Mouse (Mus musculus): ENCODE data around the gene Zfp950. TPM values are rescaled to one million over a fixed set of nuclear protein-coding genes. Genes with fewer than 3 reads are reported as not detected.

Zfp950 gene
- polyA plus RNA-seq, 1 experiment, result 4.1 TPM

- Histone ChIP-seq H3K27me3 (ENCODE audit: control insufficient read depth, insufficient read depth, insufficient read length) (no peaks in the 10 kb centered on the region), H3K36me3 (ENCODE audit: control insufficient read depth, insufficient read depth) (no peaks in the 10 kb centered on the region), H3K4me3 (no peak overlapping the region), H3ac (ENCODE audit: control insufficient read depth, insufficient read length) (no peak overlapping the region), H3K79me2 (ENCODE audit: control insufficient read depth, insufficient read depth) (no peaks in the 10 kb centered on the region), H3K4me2 (ENCODE audit: low read depth) (no peak overlapping the region)
- TF ChIP-seq E2F4 (IDR thresholded peaks at IDR 0.05; ENCODE audit: insufficient read depth) (no peak), TCF12 (IDR thresholded peaks at IDR 0.05; ENCODE audit: insufficient read depth, poor library complexity, severe bottlenecking) (no peak), MYOD1 (IDR thresholded peaks at IDR 0.05; ENCODE audit: control insufficient read depth in 1 of 3, insufficient read length in 2 of 3, low read depth in 2 of 3) (no peak), MAX (IDR thresholded peaks at IDR 0.05; ENCODE audit: low read depth) (no peak), POLR2A (IDR thresholded peaks at IDR 0.05; ENCODE audit: insufficient read length, low read depth) (no peak)
These were observed 88.6 kb downstream of the Zfp950 start for GRCm38 (mm10) chr19:61052008-61052407.

GRCm38 (mm10) chr19:61051151-61051550 is 89.5 kb downstream of the Zfp950 start:
- Histone ChIP-seq H3K4me3 (no peak overlapping the region), H3K4me2 (ENCODE audit: low read depth) (no peak overlapping the region), H3K36me3 (ENCODE audit: control insufficient read depth, insufficient read depth) (no peaks in the 10 kb centered on the region), H3K79me2 (ENCODE audit: control insufficient read depth, insufficient read depth) (no peaks in the 10 kb centered on the region), H3K27me3 (ENCODE audit: control insufficient read depth, insufficient read depth, insufficient read length) (no peaks in the 10 kb centered on the region), H3ac (ENCODE audit: control insufficient read depth, insufficient read length) (no peak overlapping the region)
- TF ChIP-seq SRF (IDR thresholded peaks at IDR 0.05; ENCODE audit: control insufficient read depth, insufficient read length, low read depth) (no peak), MAX (IDR thresholded peaks at IDR 0.05; ENCODE audit: low read depth) (no peak), POLR2AphosphoS2 (IDR thresholded peaks at IDR 0.05; ENCODE audit: insufficient read length, low read depth) (no peak), TCF12 (IDR thresholded peaks at IDR 0.05; ENCODE audit: insufficient read depth, poor library complexity, severe bottlenecking) (no peak), E2F4 (IDR thresholded peaks at IDR 0.05; ENCODE audit: insufficient read depth) (no peak), MYOG (IDR thresholded peaks at IDR 0.05; ENCODE audit: control insufficient read depth in 1 of 3, insufficient read depth in 1 of 3, insufficient read length in 2 of 3, low read depth in 2 of 3) (no peak), REST (IDR thresholded peaks at IDR 0.05; ENCODE audit: insufficient read depth, insufficient read length) (no peak)

- H3K27me3 ChIP-seq (ENCODE audit: control insufficient read depth, insufficient read depth, insufficient read length), result no peaks in the 10 kb centered on the region
- no peak overlapping the region for H3ac ChIP-seq (ENCODE audit: control insufficient read depth, insufficient read length)
- H3K4me2 ChIP-seq (ENCODE audit: low read depth), result no peak overlapping the region
- H3K4me3 ChIP-seq, result no peak overlapping the region
- H3K36me3 ChIP-seq (ENCODE audit: control insufficient read depth, insufficient read depth), result no peaks in the 10 kb centered on the region
- H3K79me2 ChIP-seq (ENCODE audit: control insufficient read depth, insufficient read depth), result no peaks in the 10 kb centered on the region
- TF ChIP-seq REST (IDR thresholded peaks at IDR 0.05; ENCODE audit: insufficient read depth, insufficient read length) (no peak), E2F4 (IDR thresholded peaks at IDR 0.05; ENCODE audit: insufficient read depth) (no peak), MYOG (IDR thresholded peaks at IDR 0.05; ENCODE audit: control insufficient read depth in 1 of 3, insufficient read depth in 1 of 3, insufficient read length in 2 of 3, low read depth in 2 of 3) (no peak), POLR2AphosphoS2 (IDR thresholded peaks at IDR 0.05; ENCODE audit: insufficient read length, low read depth) (no peak), MAX (IDR thresholded peaks at IDR 0.05; ENCODE audit: low read depth) (no peak), MYOD1 (IDR thresholded peaks at IDR 0.05; ENCODE audit: control insufficient read depth in 1 of 3, insufficient read length in 2 of 3, low read depth in 2 of 3) (no peak), TCF3 (IDR thresholded peaks at IDR 0.05; ENCODE audit: insufficient read length, low read depth) (no peak), POLR2A (IDR thresholded peaks at IDR 0.05; ENCODE audit: insufficient read length, low read depth) (no peak), TCF12 (IDR thresholded peaks at IDR 0.05; ENCODE audit: insufficient read depth, poor library complexity, severe bottlenecking) (no peak), CEBPB (IDR thresholded peaks at IDR 0.05; ENCODE audit: insufficient read depth, poor library complexity, severe bottlenecking) (no peak)
These were observed 91.2 kb downstream of the Zfp950 start for GRCm38 (mm10) chr19:61049413-61049812.

GRCm38 (mm10) chr19:61048646-61049045 is 92.0 kb downstream of the Zfp950 start:
- TF ChIP-seq TCF3 (IDR thresholded peaks at IDR 0.05; ENCODE audit: insufficient read length, low read depth), result no peak
- TF ChIP-seq CEBPB (IDR thresholded peaks at IDR 0.05; ENCODE audit: insufficient read depth, poor library complexity, severe bottlenecking), result no peak
- TF ChIP-seq SRF (IDR thresholded peaks at IDR 0.05; ENCODE audit: control insufficient read depth, insufficient read length, low read depth), result no peak
- TF ChIP-seq REST (IDR thresholded peaks at IDR 0.05; ENCODE audit: insufficient read depth, insufficient read length), result no peak
- peak in 1 of 3 experiments; percentile 8 for TF ChIP-seq MYOD1 (IDR thresholded peaks at IDR 0.05; ENCODE audit: control insufficient read depth in 1 of 3, insufficient read length in 2 of 3, low read depth in 2 of 3)
- TF ChIP-seq MAX (IDR thresholded peaks at IDR 0.05; ENCODE audit: low read depth), result no peak
- TF ChIP-seq POLR2A (IDR thresholded peaks at IDR 0.05; ENCODE audit: insufficient read length, low read depth), result no peak
- TF ChIP-seq POLR2AphosphoS2 (IDR thresholded peaks at IDR 0.05; ENCODE audit: insufficient read length, low read depth), result no peak
- TF ChIP-seq MYOG (IDR thresholded peaks at IDR 0.05; ENCODE audit: control insufficient read depth in 1 of 3, insufficient read depth in 1 of 3, insufficient read length in 2 of 3, low read depth in 2 of 3), result peak in 1 of 3 experiments; percentile 28
- TF ChIP-seq E2F4 (IDR thresholded peaks at IDR 0.05; ENCODE audit: insufficient read depth), result no peak
- TF ChIP-seq USF1 (IDR thresholded peaks at IDR 0.05; ENCODE audit: low read depth), result no peak
- Histone ChIP-seq H3K79me2 (ENCODE audit: control insufficient read depth, insufficient read depth) (no peaks in the 10 kb centered on the region), H3K36me3 (ENCODE audit: control insufficient read depth, insufficient read depth) (no peaks in the 10 kb centered on the region), H3K4me2 (ENCODE audit: low read depth) (no peak overlapping the region), H3ac (ENCODE audit: control insufficient read depth, insufficient read length) (no peak overlapping the region), H3K27me3 (ENCODE audit: control insufficient read depth, insufficient read depth, insufficient read length) (no peaks in the 10 kb centered on the region), H3K4me3 (no peak overlapping the region)

- H3K4me2 ChIP-seq (ENCODE audit: low read depth), result no peak overlapping the region
- no peak overlapping the region for H3K4me3 ChIP-seq
- no peak overlapping the region for H3ac ChIP-seq (ENCODE audit: control insufficient read depth, insufficient read length)
- H3K79me2 ChIP-seq (ENCODE audit: control insufficient read depth, insufficient read depth), result no peaks in the 10 kb centered on the region
- no peak for TF ChIP-seq USF1 (IDR thresholded peaks at IDR 0.05; ENCODE audit: low read depth)
- TF ChIP-seq POLR2AphosphoS2 (IDR thresholded peaks at IDR 0.05; ENCODE audit: insufficient read length, low read depth), result no peak
- no peak for TF ChIP-seq E2F4 (IDR thresholded peaks at IDR 0.05; ENCODE audit: insufficient read depth)
- TF ChIP-seq SRF (IDR thresholded peaks at IDR 0.05; ENCODE audit: control insufficient read depth, insufficient read length, low read depth), result no peak
- TF ChIP-seq MAX (IDR thresholded peaks at IDR 0.05; ENCODE audit: low read depth), result no peak
- no peak for TF ChIP-seq REST (IDR thresholded peaks at IDR 0.05; ENCODE audit: insufficient read depth, insufficient read length)
- H3K27me3 ChIP-seq (ENCODE audit: control insufficient read depth, insufficient read depth, insufficient read length), result no peaks in the 10 kb centered on the region
- no peaks in the 10 kb centered on the region for H3K36me3 ChIP-seq (ENCODE audit: control insufficient read depth, insufficient read depth)
These were observed 101.5 kb downstream of the Zfp950 start for GRCm38 (mm10) chr19:61039151-61039550.

All from myocyte (in vitro differentiated cells).